Mouse (Mus musculus) activated CD4-positive, CD25-positive, alpha-beta regulatory T cell, adult 9 weeks (primary cell): Measurements from ENCODE around the gene Atf7ip2. TPM values are rescaled to one million over a fixed set of nuclear protein-coding genes. Genes with fewer than 3 reads are reported as not detected.

ENCODE experiments used
- polyA plus RNA-seq: library from polyadenylated mRNA; unstranded; fragments of 100-300 nt; shearing (Covaris generic); gene quantifications from one replicate; pipeline ENCODE4 v1.2.1, GENCODE M21; 2017

The Atf7ip2 gene
- polyA plus RNA-seq: not detected

DNA sequence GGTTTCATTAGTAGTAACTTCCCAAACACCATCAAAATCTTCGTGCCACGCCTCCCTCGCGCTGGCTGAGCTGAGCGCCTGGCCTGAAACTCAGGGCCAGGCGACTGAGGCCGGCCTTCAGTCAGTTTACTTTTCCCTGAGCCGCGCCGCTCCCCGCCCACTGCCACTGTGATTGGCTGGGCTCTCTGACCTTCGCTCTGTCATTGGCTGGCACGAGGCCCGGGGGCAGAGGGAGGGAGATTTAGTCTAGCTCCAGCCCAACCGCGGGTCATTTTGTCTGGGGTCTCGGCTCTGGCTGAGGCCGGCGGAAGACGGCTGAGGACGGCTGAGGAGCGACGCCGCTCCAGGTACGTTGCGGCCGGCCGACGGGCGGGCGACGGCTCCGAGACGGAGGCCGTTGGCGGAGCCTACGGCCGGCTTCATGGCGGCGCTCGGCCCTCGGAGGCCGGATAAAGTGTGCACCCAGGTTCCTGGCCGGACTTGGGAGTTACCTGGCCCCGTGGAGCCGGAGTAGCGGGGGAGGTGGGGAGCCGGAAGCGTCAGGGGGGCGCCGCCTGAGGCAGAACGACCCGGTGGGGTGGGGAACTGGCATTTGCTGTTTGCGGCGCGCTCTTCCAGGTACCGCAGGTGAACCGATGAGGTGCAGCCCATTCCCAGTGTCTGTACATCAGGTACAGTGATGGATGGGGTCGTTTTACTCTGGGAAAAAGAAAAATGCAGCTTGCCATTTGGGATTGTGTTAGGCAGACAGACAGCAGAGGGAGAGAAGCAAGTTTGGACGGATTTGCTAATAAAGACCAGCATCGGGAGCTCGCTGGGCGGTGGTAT lies at the start of gene Atf7ip2:
Gene Atf7ip2, plus strand, starts transcription at position 34 of the 828 bp plus-strand sequence.

DNA sequence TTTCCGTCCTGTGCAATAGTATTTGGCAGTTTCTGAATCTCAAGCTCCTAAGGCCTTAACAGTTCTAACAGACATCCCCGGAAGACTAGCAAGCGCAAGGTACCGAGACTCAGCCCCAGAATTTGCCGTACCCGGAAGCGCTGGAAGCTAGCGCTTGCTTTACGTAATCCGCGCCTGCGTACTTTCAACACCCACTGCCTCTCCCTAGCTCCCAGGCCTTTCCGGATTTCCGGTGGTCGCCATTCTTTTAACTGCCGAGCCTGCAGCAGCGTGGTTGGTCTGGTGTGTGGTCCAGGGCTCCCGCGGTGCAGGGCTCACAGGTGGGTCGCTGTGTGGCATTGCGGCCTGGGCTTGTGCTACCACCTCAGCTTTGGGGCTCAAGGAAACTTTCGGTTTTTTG lies 22.5 kb upstream of the Atf7ip2 start, which contains the start of gene Rpl39l:
Gene Rpl39l, plus strand, starts transcription at position 222 of the 400 bp plus-strand sequence.

Other genes with a start within 250 kb of the Atf7ip2 start
- not detected for gene Grin2a, start 197.2 kb upstream of the Atf7ip2 start, polyA plus RNA-seq
- gene Rpl39l, start 22.5 kb upstream of the Atf7ip2 start, polyA plus RNA-seq: 1.3 TPM
- 0.10 TPM for gene Emp2, start 121.3 kb downstream of the Atf7ip2 start, polyA plus RNA-seq
- gene Tekt5, start 202.8 kb downstream of the Atf7ip2 start, polyA plus RNA-seq: not detected
- 48.9 TPM for gene Nubp1, start 219.2 kb downstream of the Atf7ip2 start, polyA plus RNA-seq